Mouse (Mus musculus) fat pad, adult 2 months (tissue): ENCODE data around the gene Tspyl2.
"Not testable (repeated sequence)": the region's sequence is repeated elsewhere in the genome, so short reads cannot be mapped to it uniquely, and the experiment has no call there.

Experiments used
- DNase-seq: peaks from one replicate; pipeline ENCODE4 v3.0.0-alpha.2; 2011; ENCODE audit warnings: low read depth, low spot score; ENCODE audit errors: extremely low read depth

Tspyl2 gene

DNA sequence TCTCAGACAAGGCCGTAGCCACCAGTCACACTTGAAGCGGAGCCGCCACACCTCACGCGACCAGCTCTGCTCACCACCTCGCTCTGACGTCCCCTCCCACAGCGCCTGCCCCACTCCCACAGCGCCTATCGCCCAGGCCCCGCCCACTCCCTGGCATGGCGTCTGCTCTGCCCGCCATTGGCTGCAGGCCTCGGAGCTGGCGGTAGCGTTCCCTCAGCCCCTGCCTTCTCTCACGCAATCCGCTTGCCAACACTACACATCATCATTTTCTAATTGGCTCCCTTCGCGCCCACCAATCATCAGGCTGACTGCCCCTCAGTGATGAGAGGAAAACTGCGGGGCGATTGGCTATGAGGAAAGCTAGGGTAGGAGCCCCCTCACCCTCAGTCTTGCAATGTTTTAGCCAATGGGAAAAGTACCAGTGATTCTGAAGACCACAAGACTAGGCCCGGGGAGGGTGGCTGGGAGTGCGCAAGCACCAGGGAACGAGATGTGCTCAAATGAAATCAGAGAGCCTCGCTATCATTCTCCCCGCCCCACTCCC, at the start of gene Tspyl2:
Tspyl2 (minus strand) TSS at position 68 of the 544 bp plus-strand sequence.
- no peak for DNase-seq

DNA sequence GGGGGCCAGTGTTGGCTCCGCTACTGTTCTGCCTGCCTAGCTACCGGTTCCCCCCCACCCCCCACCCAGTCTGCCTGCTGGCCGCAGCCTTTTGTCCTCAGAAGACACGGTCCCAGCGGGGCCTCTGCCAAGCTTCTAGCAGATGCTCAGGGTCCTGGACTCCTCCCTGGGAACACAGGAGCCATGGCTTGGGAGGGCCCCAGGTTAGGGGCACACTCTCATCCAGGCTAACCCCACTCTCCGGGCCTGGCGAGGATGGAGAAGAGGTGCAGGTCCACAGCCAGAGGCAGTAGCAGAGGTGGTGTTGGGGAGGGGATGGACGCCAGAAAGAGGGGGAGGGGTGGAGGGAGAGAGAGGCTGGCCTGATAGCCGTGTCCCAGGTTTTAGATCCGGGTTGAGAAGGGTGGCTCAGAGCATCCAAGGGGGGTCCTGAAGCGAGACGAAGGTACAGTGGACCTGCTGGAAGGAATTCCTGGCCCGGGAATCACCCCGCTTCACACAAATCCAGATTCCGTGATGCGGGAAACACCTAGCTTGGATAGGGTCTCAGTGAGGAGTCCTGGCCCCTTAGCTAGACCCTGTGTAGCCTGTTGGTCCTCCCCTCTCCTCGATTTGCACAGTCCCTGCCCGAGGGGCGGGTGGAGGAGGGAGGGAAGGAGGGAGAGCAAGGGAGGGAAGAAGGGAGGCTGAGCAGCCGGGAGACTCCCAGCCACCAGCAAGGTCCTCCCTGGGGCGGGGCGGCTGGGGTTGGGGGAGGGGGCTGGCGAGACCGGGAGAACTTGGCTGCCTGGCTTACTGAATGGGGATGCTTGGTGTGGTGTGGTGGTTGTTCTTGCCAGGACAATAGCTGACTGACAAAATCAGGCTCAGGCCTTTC, 26.4 kb upstream of the Tspyl2 start, which contains the start of gene Gpr173:
Gpr173 (minus strand) TSS at position 308 of the 877 bp plus-strand sequence.
- no peak for DNase-seq

DNA sequence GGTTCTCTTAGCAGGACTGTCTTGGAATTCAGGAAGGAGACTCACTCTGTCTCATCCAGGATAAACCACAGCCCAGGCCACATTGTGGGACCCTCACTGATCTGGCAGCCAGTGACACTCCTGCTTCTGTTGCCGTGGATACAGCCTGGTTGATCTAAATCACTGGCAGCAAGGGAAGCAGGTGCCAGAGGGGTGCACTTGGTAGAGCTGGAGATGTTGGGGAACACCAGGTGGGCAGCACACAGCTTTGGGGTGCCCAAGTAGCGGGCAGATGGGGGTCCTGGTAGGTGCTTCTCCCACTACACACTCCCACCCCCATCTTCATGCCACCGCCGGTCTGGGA, 25.8 kb upstream of the Tspyl2 start:
- no peak for DNase-seq

DNA sequence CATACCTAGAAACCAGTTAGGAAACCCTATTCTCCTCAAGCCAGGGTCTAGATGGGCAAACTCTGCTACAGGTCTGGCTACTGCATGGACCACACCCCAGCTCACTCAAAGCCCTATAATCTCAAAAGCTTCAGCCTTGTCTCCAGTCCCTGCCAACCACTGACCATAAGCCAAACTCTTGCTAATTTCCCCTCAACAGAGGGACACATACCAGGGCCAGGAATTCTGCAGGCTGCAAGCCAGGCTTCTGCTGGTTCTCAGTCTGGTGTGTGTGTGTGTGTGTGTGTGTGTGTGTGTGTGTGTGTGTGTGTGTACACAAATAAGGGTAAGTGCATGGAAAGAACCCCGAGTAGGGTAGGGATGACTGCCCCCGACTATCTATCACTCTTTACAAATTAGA, 24.2 kb upstream of the Tspyl2 start:
- no peak for DNase-seq

DNA sequence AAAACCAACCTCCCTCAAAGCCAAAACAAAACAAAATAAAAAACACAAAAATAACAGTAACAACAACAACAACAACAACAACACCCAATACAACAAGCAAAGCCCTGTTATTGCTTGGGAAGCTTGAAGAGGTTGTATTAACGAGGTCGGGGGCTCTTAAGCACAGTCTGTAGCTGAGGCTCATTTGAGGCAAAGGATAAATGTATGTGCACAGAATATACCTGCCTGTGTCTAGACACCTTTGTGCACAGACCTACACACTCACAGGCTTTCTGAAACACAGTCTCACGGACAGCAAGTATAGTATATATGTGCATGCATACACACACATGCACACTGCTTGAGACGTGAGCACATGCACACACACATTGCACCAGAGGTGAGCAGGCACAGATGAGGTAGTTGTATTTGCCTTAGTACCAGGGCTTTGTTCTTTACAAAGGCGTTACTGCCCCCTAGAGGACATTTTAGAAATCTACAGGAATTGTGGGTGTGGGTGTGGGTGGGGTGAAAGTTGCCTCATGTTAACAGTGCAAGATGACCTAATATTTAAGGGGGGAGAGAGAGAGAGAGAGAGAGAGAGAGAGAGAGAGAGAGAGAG, 10.4 kb upstream of the Tspyl2 start:
- DNase-seq: no peak

DNA sequence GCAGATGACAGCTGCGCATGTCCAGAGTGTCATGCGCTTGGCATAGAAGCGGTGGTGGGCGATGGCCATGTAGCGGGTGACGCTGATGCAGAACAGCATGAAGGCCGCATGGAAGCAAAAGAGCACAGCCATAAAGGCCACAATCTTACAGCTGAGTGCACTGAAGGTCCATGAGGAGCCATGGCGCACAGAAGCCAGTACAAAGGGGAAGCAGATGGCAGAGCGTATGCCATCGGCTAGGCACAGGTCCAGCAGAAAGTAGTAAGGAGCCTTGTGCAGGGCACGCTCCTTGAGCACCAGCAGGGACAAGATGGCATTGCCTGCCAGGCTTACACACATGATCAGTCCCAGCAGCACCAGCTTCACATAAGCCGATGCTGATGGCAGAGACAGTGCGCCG, 4.8 kb upstream of the Tspyl2 start:
- DNase-seq: no peak

DNA sequence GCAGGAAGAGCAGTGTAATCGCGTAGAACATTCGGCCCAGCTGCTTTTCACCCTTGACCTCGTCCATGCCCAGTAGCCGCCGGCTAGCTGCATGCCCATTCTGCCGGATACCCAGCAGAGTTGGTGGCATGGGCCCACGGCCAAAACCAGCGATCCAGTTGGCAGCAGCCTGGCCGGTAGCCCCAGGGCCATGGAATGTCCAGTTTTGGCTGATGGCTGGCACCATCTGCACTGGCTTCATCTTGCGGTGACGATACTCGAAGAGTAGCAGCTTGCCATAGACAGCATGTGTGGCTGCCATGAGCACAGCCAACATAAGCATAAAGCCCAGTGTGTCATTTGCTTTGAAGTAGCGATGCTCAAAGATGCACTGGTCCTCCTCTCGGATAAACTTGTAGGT, 4.4 kb upstream of the Tspyl2 start:
- no peak for DNase-seq

DNA sequence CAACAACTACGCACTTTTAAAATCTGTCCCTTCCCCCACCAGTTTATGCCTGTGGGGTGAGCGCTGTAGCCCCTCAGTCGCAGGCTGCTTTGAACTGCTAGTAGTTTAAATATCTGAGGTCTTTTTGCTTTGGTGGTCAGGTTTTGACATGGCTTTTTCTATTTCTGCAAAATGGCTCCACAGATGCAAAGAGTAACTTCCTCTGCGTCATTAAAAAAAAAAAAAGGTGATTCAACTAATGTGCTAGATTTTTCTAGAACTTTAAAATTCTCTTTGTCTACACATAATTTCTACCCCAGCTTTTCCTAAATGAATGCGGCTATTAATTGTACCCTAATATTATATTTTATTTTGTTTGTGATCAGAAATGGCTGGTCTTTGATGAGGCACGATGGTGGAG, 678 bp upstream of the Tspyl2 start:
- DNase-seq: no peak

DNA sequence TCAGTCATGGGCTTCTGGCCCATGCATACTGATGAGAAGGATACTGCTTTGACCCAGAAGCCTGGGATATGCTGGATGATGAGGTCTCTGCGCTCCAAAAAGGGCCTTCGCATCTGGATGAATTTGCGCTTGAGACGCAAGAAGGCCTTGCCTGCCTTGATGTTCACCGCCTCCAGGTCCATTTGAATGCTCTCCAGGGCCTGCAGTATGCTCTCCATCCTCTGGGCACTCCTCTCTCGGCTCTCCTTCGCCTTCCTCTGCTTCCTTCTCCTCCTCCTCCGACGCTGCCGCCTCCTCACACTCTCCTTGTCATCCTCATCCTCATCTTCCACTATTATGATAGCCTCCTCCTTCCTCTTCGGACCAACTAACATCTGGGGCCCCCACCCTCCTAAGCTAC, 729 bp downstream of the Tspyl2 start:
- no peak for DNase-seq

DNA sequence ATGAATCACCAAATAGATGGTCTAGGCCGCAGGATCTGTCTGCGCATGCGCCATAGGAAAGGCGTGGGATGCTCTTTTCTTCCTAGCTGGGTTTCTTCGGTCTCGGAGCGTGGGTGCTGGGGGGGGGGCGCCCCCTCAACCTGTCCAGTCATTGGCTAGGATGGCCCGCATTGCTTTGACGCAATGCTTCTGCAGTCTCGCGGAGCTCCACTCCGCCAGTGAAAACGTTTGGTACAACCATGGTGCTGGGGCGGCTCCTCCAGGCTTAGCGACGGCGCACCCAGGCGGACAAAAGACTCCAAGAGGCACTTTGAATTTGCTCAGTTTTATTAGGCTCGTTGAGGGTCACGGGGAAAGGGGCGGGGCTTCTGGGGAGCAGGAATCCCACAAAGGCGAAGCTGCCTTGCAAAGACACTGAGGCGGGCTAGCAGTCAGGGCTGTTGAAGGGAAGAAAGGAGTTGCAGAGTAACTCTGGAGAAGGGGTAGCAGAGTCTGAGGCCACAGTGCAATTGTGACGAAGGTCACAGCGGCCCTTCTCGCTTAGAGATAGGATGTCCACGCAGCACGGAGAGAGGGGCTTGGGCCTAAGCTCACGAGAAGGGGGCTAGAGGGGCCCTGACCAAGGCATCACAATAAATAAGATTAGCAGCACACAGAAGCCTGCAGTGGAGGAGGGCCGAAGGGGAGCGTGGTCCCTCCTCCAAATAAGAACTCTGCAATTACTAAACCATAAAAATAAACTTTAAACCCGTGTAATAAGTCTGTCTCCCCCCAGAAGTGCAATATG, 5.5 kb downstream of the Tspyl2 start:
- peak; percentile 43 for DNase-seq

DNA sequence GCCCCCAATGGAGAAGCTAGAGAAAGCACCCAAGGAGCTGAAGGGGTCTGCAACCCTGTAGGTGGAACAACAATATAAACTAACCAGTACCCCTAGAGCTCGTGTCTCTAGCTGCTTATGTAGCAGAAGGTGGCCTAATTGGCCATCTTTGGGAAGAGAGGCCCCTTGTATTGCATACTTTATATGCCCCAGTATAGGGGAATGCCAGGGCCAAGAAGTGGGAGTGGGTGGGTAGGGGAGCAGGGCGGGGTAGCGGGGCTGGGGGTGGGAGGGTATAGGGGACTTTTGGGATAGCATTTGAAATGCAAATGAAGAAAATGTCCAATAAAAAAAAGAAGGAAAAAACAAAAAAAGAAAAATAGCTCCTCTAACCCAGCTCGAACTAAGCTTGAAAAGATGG, 6.1 kb downstream of the Tspyl2 start:
- DNase-seq: not testable (repeated sequence)

DNA sequence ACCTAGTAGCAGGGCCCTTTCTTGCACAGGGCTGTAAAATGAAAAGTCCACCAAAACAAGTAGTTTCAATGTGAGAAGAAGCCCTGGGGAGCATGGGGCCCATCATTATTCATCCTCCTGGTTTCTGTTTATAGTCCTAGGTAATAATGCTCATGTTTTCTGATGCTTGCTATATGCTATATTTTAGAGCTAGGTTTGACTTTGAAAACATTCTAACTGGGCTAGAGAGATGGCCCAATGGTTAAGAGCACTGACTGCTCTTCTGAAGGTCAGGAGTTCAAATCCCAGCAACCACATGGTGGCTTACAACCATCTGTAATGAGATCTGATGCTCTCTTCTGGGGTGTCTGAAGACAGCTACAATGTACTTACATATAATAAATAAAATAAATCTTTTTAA, 12.8 kb downstream of the Tspyl2 start:
- not testable (repeated sequence) for DNase-seq

DNA sequence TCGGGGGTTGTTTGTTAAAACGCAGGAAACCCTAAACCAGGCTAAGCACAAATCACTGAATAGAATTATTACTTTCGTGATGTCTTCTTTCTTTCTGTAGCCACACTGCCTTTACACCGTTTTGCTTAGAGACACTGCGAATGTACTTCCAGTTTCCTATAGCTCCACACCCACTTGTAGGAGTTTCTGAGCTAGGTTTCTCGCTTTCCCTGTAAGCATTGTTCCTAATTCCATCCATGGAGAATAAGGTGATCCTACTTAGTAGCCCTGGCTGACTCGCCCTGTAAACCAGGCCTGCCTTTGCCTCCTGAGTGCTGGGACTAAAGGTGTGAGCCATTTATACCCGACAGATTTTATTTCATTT, 14.6 kb downstream of the Tspyl2 start:
- no peak for DNase-seq

DNA sequence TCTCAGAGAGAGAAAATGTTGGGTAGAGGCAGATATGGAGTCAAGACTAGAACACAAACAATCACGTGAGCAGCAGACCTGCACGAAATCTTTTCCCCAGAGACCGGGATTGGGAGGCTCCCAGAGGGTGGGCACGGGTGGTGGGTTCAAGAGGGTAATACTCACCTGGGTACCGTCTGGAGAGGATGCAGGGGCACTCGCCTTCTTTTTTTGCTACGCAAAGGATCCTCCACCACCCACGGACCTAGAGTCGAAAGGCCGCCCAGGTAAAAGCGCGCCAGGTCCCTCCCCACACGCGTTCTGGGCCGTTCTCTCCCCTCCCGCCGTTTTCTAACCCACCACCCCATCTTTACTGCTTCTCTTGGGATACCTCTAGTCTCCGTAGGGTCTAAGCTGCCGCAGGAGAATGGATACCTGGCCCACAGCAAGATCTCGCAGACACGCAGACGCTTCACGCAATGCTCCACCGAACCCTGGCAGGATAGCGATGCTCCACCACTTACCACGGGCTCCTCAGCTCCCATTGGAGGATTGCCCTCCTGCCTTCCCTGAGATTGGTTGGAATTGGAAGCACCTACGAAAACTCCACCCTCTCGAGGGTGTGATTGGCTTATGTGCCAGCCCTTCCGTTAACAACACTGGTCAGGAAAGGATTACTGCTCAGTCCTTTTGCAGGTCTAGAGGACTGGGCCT, 15.1 kb downstream of the Tspyl2 start, which contains the start of gene Kantr:
Kantr (minus strand) TSS at position 500 of the 693 bp plus-strand sequence.
- DNase-seq: peak; percentile 63

DNA sequence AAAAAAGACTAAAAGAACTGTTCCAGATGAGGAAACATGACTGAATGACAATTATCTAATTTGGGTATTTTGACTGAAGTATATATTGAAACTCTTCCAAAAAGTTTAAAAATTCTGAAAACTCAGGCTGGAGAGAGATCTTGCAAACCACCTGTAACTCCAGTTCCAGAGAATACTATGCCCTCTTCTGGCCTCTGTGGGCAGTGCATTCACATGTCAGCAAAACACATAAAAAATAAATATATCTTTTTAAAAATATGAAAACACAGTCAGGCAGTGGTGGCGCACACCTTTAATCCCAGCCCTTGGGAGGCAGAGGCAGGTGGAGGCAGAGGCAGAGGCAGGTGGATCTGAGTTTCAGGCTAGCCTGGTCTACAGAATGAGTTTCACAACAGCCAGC, 18.6 kb downstream of the Tspyl2 start:
- DNase-seq: no peak

DNA sequence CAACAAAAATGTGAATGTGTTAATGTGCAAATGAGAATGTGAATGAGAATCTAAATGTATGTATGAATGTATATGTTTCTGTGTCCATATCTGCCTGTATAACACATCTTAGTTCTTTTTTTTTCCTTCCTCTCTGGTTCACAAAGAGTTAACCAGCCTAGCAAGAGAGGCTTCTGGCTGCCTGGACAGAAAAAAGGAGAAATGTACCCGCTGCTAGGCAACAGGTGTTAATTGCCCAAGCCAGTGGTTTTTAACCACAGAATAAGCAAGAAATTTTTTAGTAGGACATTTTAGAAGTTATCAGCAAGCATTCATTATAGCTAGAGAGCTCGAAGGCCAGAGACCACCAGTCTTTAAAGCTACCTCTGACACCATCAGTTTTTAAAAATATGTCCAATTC, 19.4 kb downstream of the Tspyl2 start:
- no peak for DNase-seq

DNA sequence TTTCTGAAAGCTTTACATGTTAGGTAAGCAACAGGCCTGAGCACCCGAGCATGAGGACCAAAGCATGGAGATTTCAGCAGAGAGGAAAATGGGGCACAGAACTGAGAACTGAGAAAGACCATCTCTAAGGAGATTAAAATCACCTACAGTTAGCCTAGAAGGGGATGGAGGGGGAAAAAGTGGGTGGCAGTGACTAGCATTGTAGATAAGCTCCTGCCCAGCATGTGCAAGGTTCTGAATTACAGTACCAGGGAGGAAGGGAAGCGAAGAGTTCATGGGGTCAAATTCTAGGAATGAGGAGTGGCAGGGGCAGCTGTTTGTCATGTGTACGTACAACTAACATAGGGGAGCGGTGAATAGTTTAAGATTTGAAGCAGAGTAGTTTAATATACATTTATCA, 21.7 kb downstream of the Tspyl2 start:
- DNase-seq: no peak

DNA sequence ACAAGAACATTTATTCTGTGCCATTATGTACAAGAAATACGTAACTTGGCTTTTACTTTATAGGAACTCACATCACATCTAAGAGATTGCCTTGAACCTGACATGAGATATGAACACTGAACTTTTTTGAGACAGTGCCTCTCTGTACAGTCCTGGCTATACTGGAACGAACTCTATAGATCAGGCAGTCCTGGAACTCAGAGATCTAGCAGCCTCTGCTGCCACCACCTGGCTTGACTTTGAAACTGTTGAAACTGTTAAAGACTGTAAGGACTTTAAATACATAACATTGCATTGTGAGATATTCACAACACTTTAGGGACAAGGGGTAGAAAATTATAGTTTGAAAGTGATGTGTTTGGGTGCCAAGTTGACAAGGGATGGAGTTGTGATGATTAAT, 34.3 kb downstream of the Tspyl2 start:
- no peak for DNase-seq

DNA sequence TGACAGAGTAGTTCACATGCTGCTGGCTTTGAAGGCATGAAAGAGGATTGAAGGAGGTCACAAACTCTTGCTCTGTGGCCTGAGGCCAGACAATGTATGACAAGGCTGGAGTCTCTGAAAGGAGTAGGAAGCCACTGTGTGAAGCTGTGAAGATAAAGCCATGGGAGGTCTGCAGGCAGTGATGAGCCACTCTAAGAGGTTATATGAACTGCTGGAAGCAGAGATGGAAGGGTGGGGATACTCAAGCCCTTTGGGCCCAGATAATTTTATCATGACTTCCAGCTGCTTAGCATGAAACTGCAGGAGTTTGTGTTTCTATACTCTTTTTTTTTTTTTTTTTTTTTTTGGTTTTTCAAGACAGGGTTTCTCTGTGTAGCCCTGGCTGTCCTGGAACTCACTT, 34.9 kb downstream of the Tspyl2 start:
- DNase-seq: no peak

DNA sequence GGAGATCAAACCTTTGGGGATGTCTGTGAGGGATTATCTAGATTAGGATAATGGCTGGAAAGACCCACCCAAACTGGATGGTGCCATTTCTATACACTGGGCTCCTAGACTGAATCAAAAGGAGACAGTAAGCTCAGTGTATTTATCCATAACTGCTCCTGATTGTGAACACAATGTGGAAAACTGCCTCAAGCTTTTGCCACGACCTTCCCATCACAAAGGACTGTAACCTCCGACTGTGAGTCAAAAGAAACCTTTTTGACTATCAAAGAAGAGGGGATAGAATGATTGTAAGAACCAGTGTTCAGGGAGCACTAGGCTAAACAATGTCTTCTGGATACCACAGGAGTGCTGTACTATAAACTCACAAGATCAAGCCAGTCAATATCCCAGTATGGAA, 36.0 kb downstream of the Tspyl2 start:
- DNase-seq: no peak

DNA sequence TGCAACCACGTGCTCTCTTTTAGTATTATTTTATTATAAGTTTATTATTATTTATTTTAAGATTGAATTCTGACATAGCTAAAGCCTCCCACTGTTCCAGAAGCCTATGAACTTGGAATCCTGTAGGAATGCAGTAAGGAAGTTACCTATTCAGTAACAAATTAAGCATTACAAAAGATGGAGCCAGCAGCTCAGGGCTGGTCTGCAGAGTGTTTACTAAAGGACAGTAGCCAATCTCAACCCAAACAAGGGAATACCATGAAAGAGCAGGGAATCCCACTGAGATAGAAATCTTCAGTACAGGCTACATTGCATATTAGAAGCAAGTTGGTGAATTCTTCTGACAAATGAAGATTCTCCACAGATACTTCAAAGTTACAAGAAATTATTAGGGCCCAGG, 55.2 kb downstream of the Tspyl2 start:
- not testable (repeated sequence) for DNase-seq
